Mouse (Mus musculus) hindbrain, embryonic 15.5 days (tissue): ENCODE measurements around the gene Spag6. TPM values are rescaled to one million over a fixed set of nuclear protein-coding genes. Genes with fewer than 3 reads are reported as not detected.
A peak's percentile ranks its signal among the peaks of the same experiment; 100 is the strongest.

Experiments
- ATAC-seq: fragments of 200-750 bp; cut with Nextera tagmentation; 2 replicates; pipeline ENCODE4 v1.8.0; 2017; ENCODE audit warnings: low read depth, moderate number of reproducible peaks, moderate TSS enrichment; ENCODE audit not compliant: low FRiP score
- H3K27ac ChIP-seq: fragments of 300-500 bp; sonication (generic); replicated peaks from 2 replicates; pipeline ENCODE4 v1.5.1; 2015; ENCODE audit warnings: mild to moderate bottlenecking, inconsistent platforms
- H3K27me3 ChIP-seq: fragments of 300-500 bp; sonication (generic); 2 replicates; pipeline ENCODE4 v1.6.1; 2015; ENCODE audit warnings: control low read depth, inconsistent platforms
- H3K36me3 ChIP-seq: fragments of 300-500 bp; sonication (generic); 2 replicates; pipeline ENCODE4 v1.6.1; 2015; ENCODE audit warnings: control low read depth, inconsistent platforms
- H3K4me1 ChIP-seq: fragments of 300-500 bp; sonication (generic); replicated peaks from 2 replicates; pipeline ENCODE4 v1.6.1; 2015; ENCODE audit warnings: control low read depth, inconsistent platforms
- H3K4me2 ChIP-seq: fragments of 300-500 bp; sonication (generic); 2 replicates; pipeline ENCODE4 v1.6.1; 2015; ENCODE audit warnings: moderate library complexity, mild to moderate bottlenecking, inconsistent platforms
- H3K4me3 ChIP-seq: fragments of 300-500 bp; sonication (generic); 2 replicates; pipeline ENCODE4 v1.5.1; 2015; ENCODE audit warnings: mild to moderate bottlenecking, inconsistent platforms
- H3K9ac ChIP-seq: fragments of 300-500 bp; sonication (generic); 2 replicates; pipeline ENCODE4 v1.6.1; 2015; ENCODE audit warnings: inconsistent platforms
- H3K9me3 ChIP-seq: fragments of 300-500 bp; sonication (generic); 2 replicates; pipeline ENCODE4 v1.6.1; 2016; ENCODE audit warnings: control low read depth, inconsistent platforms
- WGBS: fragments of 180-500 bp; shearing (Covaris S2); methylation state at CpG from one replicate; pipeline ENCODE4 v1.1.7; 2015; 5-methylcytosine and 5-hydroxymethylcytosine counted together
- polyA plus RNA-seq: library from polyadenylated mRNA; unstranded; fragments of >200 nt; fragmentation: Nextera tagmentation; extraction: Ambion mirVana; gene quantifications from 2 replicates; pipeline ENCODE4 v1.2.1, GENCODE M21; 2015

Spag6 gene
- polyA plus RNA-seq, 1 experiment from 2014 or later, result 0.06 TPM

DNA sequence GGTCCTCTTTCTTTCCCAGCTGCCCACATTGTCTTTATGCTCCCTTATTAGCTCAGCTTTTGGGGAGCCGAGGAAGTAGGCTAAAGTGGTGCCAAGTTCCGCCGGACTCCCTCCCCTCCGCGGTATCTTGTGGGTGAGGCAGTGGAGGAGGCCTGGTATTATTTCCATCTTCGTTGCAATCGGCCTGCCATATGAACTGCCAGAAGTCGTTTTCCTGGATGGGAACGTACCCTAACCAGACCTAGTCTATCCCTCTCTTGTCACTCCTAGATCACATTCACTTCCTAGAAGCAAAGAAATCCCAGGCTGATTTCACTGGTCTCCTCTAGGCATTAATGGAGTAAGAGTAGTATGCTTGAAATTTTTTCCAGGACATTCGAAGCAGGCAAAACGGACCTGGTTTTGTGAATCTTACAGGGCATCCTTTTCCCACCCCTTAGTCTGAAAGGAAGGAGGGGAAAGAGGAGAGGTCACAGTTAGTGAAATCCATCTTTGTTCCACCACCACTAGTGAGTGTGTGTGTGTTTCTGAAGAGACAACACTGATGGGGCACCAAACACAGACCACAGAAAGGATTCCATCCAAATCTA is 5.7 kb downstream of the Spag6 start:
- no peak overlapping the region for H3K9ac ChIP-seq
- H3K27ac ChIP-seq, result no peak overlapping the region
- 1% methylated on average over 11 of the region's 11 CpGs for WGBS
- H3K4me1 ChIP-seq, result peaks cover 8% of the 10 kb centered on the region
- ATAC-seq, result no peak
- H3K9me3 ChIP-seq, result no peaks in the 10 kb centered on the region
- H3K27me3 ChIP-seq, result peaks cover 50% of the 10 kb centered on the region
- no peaks in the 10 kb centered on the region for H3K36me3 ChIP-seq
- H3K4me3 ChIP-seq, result no peak overlapping the region
- no peak overlapping the region for H3K4me2 ChIP-seq

DNA sequence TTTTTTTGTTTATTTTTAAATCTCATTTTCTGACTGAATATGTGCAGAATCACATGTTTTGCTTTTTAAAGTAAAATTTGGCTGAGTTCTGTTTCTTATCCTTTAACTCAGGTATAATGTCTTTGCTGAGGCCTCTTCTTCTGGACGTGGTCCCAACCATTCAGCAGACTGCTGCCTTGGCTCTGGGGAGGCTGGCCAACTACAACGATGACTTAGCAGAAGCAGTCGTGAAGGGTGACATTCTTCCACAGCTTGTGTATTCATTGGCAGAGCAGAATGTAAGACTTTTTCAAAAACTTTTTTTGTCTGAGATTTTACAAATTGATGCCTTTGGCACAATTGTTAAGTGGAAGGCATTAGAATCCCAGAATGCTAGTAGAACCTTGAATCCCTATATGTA is 16.5 kb downstream of the Spag6 start:
- ATAC-seq, result no peak
- H3K27ac ChIP-seq, result no peak overlapping the region
- H3K9ac ChIP-seq, result no peak overlapping the region
- H3K4me3 ChIP-seq, result no peak overlapping the region
- 69% methylated on average over 3 of the region's 3 CpGs for WGBS
- H3K9me3 ChIP-seq, result no peaks in the 10 kb centered on the region
- 0 out of 2 replicates have a peak, but pooled peaks cover 5% of the 10 kb centered on the region for H3K27me3 ChIP-seq
- no peak overlapping the region for H3K4me2 ChIP-seq
- H3K36me3 ChIP-seq, result no peaks in the 10 kb centered on the region
- no peaks in the 10 kb centered on the region for H3K4me1 ChIP-seq

DNA sequence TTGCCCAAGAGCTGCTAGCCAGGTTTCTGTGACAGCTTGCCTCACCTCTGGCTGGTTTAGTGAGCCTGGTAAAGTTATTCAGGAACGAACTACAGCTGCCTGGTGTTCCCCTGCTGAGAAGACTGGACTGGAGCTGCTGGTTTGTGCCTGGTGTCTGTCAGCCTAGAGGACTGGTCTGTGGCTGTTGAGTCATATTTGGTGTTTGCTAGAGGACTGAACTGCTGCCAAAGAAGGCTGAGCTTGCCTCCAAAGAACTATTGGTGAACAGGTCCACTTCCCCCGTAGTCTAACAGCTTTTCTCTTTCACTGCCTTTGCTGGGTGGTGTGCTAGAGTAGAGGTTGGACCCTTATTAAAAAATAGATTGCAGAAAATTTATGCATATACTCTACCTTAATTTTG is 19.2 kb downstream of the Spag6 start:
- Histone ChIP-seq H3K36me3 (no peaks in the 10 kb centered on the region), H3K4me2 (no peak overlapping the region), H3K4me1 (no peaks in the 10 kb centered on the region), H3K4me3 (no peak overlapping the region), H3K27ac (no peak overlapping the region), H3K27me3 (no peaks in the 10 kb centered on the region), H3K9ac (no peak overlapping the region), H3K9me3 (no peaks in the 10 kb centered on the region)
- no peak for ATAC-seq
- WGBS, result 72% methylated on average over 2 of the region's 2 CpGs

DNA sequence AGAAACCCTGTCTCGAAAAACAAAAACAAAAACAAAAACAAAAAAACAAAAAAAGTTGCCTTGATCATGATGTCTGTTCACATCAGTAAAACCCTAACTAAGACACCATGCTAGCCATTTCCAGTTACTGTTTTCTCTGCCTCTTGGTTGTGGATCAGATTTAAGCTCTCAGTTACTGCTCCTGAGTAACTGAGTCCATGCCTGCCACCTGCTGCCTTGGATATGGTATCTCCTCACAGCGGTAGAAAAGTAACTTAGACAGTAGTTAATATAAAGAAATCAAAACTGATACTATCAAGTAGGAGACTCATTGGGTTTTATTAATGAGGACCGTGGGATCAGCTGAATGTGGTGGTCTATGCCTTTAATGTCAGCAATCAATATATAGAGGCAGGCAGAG is 20.5 kb downstream of the Spag6 start:
- ATAC-seq, result no peak
- Histone ChIP-seq H3K4me3 (no peak overlapping the region), H3K4me2 (no peak overlapping the region), H3K27me3 (no peaks in the 10 kb centered on the region), H3K4me1 (no peaks in the 10 kb centered on the region), H3K9me3 (no peaks in the 10 kb centered on the region), H3K9ac (no peak overlapping the region), H3K27ac (no peak overlapping the region), H3K36me3 (no peaks in the 10 kb centered on the region)
- 78% methylated on average over 3 of the region's 3 CpGs for WGBS

DNA sequence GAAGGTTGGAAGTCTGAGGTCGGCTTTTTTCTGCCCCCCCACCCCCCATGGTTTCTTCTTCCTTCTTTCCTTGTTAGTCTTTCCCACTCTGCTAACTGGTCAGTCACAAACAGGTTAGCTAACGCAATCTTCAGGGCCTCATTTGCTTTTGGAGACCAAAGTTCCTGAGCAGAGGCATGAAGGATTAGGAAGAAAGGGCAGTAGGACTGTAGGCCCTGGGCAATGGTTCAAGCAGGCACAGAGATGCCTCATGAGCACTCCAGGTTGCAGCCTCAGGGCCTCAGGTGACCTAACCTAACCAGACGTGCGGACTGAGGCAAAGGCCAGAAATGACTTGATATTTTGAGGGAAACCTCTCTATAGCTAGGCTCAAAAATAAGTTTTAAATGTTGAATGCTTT is 24.7 kb downstream of the Spag6 start:
- WGBS, result 92% methylated on average over 4 of the region's 4 CpGs
- H3K27me3 ChIP-seq, result no peaks in the 10 kb centered on the region
- H3K4me1 ChIP-seq, result no peaks in the 10 kb centered on the region
- H3K4me2 ChIP-seq, result no peak overlapping the region
- no peak for ATAC-seq
- H3K9ac ChIP-seq, result no peak overlapping the region
- H3K9me3 ChIP-seq, result no peaks in the 10 kb centered on the region
- no peaks in the 10 kb centered on the region for H3K36me3 ChIP-seq
- no peak overlapping the region for H3K4me3 ChIP-seq
- H3K27ac ChIP-seq, result no peak overlapping the region

DNA sequence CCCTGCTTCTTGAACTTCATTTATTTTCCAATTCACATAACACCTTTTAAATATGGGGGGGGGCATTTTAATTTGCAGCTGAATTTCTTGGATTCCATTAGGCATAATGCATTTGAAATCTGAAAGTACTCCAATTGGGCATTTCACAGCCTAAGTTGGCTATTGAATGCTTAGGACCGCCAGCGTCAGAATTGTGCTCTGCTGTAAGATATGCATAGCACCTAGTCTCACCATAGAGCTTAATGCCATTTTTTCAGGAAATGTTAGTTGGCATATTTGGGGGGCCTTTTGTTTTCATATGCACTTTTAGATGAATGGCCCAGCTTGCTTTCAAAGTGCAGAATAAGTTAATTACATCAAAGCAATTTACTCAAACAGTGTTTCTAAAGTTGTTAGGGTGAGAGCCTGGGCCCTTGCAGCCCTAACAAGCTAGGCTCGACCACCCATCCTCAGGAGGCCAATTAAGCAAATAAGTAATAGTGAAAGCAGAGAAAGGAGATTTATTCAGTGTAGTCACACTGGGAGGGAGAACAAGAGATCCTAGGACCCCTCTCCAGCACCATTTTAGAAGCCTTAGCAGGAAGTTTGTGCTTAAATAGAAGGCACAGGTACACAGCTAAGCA is 28.5 kb downstream of the Spag6 start:
- Histone ChIP-seq H3K4me1 (no peaks in the 10 kb centered on the region), H3K4me3 (no peak overlapping the region), H3K9ac (no peak overlapping the region), H3K4me2 (no peak overlapping the region), H3K27ac (no peak overlapping the region), H3K36me3 (no peaks in the 10 kb centered on the region), H3K9me3 (no peaks in the 10 kb centered on the region), H3K27me3 (no peaks in the 10 kb centered on the region)
- WGBS, result 66% methylated on average over 3 of the region's 3 CpGs
- no peak for ATAC-seq

DNA sequence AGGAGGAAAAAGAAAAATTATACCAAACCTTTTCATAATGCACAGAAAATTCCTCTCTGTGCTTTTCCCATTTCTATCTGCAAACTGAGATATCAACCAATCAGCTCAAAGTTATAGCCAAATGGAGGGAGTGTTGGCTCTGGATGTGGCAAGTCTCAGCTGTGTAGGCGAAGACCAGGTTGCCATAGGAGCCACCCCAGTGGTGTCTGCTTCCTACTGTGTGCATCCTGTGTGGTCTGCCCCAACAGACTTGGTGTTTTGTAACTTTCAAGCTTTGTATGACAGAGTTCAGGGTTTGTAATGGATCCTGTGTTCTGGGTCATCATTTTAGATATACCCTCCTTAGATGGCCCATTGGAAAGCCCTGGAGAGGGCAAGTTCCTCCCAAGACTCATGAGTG is 30.6 kb downstream of the Spag6 start:
- ATAC-seq, result no peak
- 79% methylated on average over 1 of the region's 1 CpGs for WGBS
- H3K4me2 ChIP-seq, result no peak overlapping the region
- no peaks in the 10 kb centered on the region for H3K27me3 ChIP-seq
- H3K9ac ChIP-seq, result no peak overlapping the region
- H3K9me3 ChIP-seq, result no peaks in the 10 kb centered on the region
- no peaks in the 10 kb centered on the region for H3K4me1 ChIP-seq
- H3K36me3 ChIP-seq, result no peaks in the 10 kb centered on the region
- no peak overlapping the region for H3K4me3 ChIP-seq
- H3K27ac ChIP-seq, result no peak overlapping the region

DNA sequence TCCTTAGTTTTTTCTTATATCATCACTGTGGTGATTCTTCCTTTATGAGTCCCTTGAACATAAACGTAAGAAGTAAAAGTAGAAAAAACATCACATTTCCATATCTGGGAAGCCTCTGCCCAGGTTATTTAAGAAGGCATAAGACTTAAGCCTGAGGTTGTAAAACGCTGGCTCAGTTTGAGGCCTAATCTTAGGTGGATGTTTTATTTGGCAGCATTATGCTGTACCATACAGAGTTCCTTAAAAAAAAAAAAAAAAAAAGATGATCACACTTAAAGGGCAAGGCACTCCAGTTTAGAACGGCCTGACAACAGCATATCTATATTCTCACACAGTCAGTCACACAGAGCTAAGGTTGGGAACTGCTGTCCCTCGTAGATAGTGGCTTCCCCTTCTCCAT is 32.0 kb downstream of the Spag6 start:
- WGBS, result 89% methylated on average over 4 of the region's 4 CpGs
- ATAC-seq, result no peak
- H3K36me3 ChIP-seq, result no peaks in the 10 kb centered on the region
- H3K27ac ChIP-seq, result no peak overlapping the region
- H3K4me3 ChIP-seq, result no peak overlapping the region
- no peak overlapping the region for H3K4me2 ChIP-seq
- H3K9me3 ChIP-seq, result no peaks in the 10 kb centered on the region
- no peak overlapping the region for H3K9ac ChIP-seq
- no peaks in the 10 kb centered on the region for H3K27me3 ChIP-seq
- no peaks in the 10 kb centered on the region for H3K4me1 ChIP-seq

DNA sequence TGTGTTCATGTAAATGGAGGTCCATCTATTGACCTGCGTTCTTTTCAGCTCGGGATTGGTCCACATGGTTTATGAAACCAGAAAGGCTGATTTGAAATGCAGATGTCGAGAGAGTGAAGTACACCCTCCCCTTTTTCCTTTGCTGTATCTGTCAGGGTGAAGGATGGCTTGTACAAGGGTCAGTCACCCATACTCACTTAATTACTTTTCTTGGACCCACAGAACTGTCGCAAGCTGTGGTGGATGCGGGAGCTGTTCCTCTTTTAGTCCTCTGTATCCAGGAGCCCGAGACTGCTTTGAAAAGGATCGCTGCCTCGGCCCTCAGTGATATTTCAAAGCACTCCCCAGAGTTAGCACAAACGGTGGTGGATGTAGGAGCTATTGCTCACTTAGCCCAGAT is 37.9 kb downstream of the Spag6 start:
- H3K9ac ChIP-seq, result no peak overlapping the region
- no peaks in the 10 kb centered on the region for H3K36me3 ChIP-seq
- no peak overlapping the region for H3K4me3 ChIP-seq
- ATAC-seq, result peak; percentile 73; the same call in 1 of the 2 replicates
- peak overlapping the region; percentile 16; the same call in 1 of the 2 replicates for H3K4me2 ChIP-seq
- no peaks in the 10 kb centered on the region for H3K4me1 ChIP-seq
- 11% methylated on average over 9 of the region's 9 CpGs for WGBS
- H3K27ac ChIP-seq, result no peak overlapping the region
- H3K27me3 ChIP-seq, result no peaks in the 10 kb centered on the region
- H3K9me3 ChIP-seq, result no peaks in the 10 kb centered on the region

DNA sequence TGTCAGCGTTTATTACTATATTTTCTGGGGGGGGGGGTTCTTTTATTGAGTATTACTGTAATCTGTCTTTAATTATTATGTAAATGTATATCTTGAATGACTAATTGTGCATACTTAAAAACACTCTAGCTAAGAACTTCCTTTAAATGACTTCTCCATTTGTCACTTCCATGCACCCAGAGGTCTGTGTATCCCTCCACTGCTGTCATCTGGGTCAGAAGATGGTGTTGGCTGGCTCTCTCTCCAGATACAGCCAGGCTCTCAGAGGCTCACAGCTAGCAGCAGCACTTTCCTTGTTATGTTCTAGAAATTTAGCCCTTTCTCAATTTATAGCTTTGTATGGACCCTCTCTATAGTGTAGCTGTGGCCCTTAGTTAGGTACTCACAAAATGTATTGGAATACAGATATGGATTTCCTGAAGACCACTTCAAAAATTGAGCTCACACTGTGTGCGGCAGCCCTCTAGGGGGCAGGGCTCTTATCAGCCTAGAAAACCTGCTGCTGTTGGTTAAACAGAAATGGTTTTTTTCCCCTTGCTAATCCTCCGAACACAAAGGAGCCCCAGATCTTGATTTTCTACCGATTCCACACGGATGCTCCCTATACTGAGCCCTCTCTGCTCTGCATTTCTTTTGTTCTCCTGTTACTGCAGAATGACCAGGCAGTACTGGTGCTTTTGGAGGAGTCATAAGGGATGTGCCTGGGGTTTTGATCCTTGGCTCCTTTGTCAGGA is 40.7 kb downstream of the Spag6 start:
- WGBS, result 37% methylated on average over 5 of the region's 5 CpGs
- no peaks in the 10 kb centered on the region for H3K27me3 ChIP-seq
- no peak overlapping the region for H3K9ac ChIP-seq
- H3K27ac ChIP-seq, result no peak overlapping the region
- no peak overlapping the region for H3K4me2 ChIP-seq
- H3K36me3 ChIP-seq, result no peaks in the 10 kb centered on the region
- no peak for ATAC-seq
- H3K9me3 ChIP-seq, result no peaks in the 10 kb centered on the region
- no peak overlapping the region for H3K4me3 ChIP-seq
- no peaks in the 10 kb centered on the region for H3K4me1 ChIP-seq

DNA sequence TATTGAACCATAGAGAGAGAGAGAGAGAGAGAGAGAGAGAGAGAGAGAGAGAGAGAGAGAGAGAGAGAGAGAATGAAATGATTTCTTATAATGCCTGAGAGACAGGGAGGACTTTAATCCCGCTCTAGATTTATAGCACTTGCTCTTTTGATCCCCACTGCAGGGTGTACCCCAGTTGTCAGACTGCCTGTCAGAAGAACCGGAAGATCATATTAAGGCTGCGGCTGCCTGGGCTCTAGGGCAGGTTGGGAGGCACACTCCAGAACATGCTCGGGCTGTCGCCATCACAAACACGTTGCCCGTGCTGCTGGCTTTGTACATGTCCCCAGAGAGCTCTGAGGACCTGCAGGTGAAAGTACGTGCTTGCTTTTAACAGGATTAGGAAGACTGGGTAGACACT is 43.2 kb downstream of the Spag6 start:
- Histone ChIP-seq H3K9me3 (no peaks in the 10 kb centered on the region), H3K27me3 (no peaks in the 10 kb centered on the region), H3K36me3 (no peaks in the 10 kb centered on the region), H3K9ac (no peak overlapping the region), H3K27ac (no peak overlapping the region), H3K4me3 (no peak overlapping the region), H3K4me2 (no peak overlapping the region), H3K4me1 (no peaks in the 10 kb centered on the region)
- WGBS, result 54% methylated on average over 8 of the region's 8 CpGs
- ATAC-seq, result no peak

DNA sequence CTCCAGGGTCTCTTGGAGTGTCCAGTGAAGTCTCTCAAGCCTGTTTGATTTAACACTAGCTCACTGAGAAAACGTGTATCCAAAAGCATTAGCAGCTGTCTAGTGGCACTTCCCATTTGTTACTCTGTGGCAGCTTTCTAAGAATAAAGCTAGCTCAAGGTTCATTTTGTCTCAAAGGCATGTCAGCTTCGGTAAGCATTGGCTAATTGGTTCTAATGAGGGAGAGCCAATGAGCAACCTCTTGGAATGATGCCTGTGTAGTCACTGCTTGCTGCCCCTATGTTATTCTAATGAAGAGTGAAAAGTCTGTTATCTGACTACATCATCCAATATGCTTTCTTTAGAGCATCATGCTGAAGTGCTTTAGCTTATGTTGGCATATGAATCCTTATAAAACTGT is 45.4 kb downstream of the Spag6 start:
- Histone ChIP-seq H3K4me1 (no peaks in the 10 kb centered on the region), H3K9ac (no peak overlapping the region), H3K4me2 (no peak overlapping the region), H3K4me3 (no peak overlapping the region), H3K27me3 (no peaks in the 10 kb centered on the region), H3K36me3 (no peaks in the 10 kb centered on the region), H3K27ac (no peak overlapping the region), H3K9me3 (no peaks in the 10 kb centered on the region)
- WGBS, result 28% methylated on average over 2 of the region's 2 CpGs
- ATAC-seq, result no peak
